Mouse (Mus musculus) lung, postnatal 4 days (tissue): ENCODE measurements around the gene Mfrp.
A peak's percentile ranks its signal among the peaks of the same experiment; 100 is the strongest.

Source experiments
- DNase-seq, 2 experiments: peaks; one replicate each; pipeline ENCODE4 v3.0.0; 2021

Mfrp gene

DNA sequence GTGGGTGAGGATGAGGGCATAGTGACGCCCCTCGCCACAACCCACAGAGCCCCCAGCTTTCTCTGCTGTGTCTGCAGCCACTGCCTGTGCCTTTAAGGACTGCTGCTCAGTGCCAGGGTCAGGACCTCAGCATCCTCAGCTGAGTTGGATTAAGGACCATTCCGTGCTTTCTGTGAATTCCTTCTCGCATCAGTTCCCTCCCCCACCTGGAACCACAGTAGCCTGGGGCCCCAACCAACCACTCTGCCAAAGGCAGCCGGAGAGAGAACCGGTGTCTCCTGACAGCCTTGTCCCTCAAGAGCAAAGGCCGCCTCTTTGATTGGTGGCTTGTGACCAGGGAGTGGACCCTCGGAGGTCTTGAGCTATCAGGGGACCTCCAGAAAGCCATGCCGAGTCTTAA is at the start of gene Mfrp:
Mfrp (plus strand) TSS at position 240 of the 400 bp plus-strand sequence.
- no peak for DNase-seq

DNA sequence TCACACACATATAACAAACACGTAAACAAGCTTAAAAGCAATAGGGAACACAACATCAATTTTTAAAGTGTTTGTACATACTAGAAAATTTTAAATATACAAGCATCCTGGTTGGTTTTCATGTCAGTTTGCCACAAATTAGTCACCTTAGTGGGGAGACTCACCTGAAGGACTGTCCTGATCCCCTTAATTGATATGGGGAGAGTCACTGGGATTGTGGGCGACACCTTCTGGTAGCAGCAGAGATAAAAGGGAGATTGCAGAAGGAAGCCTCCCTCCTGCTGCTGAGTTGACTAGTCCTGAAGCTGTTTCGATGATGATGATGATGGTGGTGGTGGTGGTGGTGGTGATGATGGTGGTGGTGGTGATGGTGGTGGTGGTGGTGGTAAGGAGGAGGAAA is 48.7 kb upstream of the Mfrp start:
- DNase-seq, result no peak

DNA sequence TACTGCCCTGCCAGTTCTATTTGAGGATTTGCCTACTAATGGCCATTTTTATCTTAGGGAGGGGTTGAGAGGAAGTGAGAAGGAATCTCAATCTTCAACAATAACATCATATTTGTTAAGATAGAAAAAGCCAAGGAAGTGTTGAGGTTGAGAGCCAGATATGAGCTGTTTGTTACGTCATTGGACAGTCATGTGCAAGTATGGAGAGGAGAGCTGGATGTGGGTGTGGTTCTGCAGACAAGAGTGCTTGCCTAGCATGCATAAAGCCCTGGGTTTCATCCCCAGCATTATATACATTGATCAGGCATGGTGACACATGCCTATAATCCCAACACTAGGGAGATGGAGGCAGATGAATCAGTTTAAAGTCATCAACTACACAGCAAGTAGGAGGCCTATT is 47.6 kb upstream of the Mfrp start:
- no peak for DNase-seq

DNA sequence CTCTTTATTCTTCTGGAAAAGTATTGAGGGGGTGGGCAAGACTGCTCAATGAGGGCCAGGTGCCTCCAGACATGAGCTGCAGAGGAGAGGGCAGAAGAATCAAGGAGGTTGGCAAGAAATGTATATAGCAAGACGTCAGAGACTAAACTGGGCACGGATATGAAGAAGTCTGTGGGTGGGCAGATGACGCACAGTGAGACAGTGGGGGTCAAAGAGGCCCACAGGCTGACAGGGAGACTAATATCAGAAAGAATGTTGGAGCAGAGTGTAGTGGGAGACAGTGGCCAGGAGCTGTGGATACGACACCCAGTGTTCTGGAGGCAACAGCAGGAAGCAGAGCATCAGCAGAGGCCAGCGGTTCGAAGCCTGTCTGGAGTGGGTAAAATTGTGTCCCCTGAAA is 42.9 kb upstream of the Mfrp start:
- no peak for DNase-seq

DNA sequence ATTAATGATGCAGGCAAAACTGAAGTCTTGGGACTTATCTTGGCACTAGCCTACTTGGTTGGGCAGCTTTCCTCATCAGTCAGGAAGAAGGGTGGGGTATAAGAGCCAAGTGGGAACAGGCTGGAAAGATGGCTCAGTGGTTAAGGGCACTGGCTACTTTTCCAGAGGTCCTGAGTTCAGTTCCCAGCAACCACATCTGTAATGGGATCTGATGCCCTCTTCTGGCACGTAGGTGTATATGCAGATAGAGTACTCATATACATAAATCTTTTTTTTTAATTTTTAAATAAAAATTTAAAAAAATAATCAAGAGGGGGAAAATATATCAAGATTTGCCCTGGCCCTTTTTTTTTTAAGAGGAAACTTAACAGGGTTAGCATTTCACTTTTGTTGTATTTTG is 36.4 kb upstream of the Mfrp start:
- DNase-seq, result no peak

DNA sequence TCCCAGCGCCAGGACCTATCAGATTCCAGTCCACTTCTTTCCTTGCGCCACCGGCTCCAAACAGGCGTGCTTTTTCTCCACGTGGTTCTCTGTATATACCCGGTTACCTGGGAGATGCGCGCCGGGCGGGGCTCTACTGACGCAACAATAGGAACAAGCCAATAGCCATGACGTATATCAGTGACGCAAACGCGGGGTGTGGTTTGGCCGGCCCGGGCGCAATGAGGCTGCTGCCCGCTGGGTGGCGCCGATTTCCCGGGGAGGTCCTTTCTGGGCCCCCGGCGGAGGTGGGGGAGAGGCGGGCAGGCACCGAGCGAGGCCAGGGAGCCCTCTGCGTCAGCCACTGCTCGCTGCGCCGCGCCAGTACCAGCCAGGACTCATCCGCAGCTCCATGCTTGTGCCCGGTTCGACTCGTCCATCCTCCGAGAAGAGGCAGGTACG is 34.7 kb upstream of the Mfrp start, which contains the start of gene Usp2:
Usp2 (plus strand) TSS at position 237 of the 441 bp plus-strand sequence.
- peak; percentile 98 to 100 for DNase-seq

DNA sequence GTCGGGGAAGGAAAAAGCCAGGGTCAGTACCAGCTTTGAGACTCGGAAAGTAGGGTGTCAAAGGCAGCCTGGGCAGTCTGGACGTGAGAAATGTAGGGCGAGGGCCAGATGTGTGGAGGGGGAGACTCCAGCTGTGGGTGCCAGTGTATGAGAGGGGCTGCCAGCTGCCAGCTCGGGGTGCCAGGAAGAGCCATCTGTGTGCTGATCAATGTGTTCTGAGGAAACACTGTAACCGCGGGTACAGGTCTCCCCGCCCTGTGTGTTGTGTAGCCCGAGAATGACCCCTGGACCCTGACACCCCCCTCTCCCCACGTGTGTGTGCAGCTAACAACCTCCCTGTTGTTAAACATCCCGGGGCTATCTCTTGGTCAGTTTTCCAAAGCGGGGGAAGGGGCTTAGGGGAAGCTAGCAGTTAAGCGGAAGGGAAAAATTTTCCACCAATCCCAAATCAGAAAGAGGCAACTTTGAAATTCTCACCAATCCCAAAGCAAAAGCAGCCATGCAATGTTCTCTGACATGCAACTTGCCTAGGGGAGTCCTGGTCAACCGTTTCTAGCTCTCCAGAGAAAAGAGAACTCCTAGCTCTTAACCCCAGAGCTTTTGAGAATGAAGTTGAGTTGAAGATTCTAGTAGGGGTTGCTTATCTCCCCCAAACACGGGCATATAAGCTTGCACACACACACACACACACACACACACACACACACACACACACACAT is 34.1 kb upstream of the Mfrp start:
- DNase-seq, result no peak

DNA sequence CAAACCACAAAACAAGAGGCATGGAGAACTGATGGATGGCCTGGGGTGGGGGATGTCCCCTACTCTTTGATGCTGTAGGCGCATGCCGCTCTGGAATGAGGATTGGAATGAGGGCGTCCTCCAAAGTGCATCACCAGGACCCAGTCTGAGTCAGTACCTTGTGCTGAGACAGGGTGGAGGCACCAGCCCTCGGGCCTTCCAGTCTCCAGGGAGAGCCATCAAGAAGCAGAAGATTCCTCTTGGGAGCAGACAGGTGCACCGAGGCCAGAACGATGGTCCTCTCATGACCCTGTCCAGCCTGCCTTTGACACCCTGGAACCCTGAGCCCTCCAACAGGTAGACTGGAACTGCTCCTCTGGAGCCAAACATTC is 33.6 kb upstream of the Mfrp start:
- no peak for DNase-seq

DNA sequence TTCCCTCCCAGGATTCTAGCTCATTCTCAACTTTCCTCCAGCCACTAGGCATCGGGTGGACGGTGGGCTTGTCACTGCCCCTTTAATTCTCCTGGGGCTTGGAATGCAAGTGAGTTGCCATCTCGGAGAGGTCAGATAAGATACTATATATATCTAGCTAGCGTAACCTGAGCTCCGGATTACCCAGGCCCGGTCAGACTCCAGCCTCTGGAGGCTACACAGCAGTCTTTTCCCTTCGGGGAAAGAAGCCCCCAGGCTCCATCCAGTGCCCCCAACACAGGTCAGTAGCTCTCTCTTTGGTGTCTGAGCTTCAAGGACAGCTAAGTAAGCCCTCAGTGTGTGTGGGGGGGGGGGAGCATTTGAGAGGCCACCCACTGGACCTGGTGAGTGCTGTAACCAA is 32.3 kb upstream of the Mfrp start:
- DNase-seq, result no peak

DNA sequence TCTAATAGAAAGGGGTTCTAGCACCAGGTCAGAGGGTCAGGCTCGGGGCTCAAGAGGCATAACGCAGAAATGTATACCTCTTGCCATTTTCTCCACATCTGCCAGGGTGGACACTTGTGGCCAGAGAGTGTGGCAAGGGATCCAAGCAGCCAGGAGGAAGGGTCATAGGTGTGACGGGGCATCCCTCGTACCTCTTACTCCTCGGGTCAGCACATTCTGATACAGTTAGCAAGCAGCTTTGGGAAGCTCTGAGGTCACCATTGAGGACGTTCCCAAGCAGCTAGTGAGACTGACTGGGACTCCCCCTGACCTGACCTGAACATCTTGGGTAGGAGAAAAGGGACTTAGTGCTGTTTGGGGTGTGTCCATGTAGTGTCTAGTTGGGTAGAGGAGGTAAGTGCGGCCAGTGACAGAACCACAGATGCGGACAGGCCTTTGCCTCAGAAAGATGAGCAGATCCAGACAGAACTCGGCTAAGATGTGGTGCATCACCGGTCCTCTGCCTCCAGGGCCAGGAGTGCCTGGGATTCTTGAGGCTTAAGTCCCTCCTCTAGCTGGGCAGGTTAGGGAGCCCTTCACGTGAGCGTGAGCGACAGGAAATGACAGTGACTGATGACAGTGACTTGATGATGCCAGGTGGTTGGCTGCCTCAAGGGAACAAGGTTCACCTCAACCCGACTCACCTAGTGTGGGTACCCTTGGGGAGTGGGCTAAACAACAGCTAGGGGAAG is 31.3 kb upstream of the Mfrp start:
- DNase-seq, result no peak

DNA sequence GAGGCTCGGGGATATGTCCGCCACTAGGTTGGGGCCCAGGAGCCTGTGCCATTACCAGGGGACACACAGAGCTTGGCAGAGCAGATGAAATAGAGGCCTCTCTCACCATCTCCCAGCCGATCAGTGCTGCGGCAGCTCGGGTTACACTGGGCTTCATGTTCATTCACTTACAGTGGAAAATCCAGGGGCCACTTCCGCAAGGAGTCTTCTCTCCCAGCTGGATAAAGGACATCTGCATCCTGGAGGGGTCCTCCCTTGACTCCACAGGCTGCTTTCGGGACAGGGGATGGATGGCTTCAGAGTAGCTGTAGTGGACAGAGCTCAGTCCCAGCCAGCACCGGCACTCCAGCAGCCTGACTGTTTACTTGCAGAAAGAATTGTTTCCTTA is 30.7 kb upstream of the Mfrp start:
- DNase-seq, result no peak

DNA sequence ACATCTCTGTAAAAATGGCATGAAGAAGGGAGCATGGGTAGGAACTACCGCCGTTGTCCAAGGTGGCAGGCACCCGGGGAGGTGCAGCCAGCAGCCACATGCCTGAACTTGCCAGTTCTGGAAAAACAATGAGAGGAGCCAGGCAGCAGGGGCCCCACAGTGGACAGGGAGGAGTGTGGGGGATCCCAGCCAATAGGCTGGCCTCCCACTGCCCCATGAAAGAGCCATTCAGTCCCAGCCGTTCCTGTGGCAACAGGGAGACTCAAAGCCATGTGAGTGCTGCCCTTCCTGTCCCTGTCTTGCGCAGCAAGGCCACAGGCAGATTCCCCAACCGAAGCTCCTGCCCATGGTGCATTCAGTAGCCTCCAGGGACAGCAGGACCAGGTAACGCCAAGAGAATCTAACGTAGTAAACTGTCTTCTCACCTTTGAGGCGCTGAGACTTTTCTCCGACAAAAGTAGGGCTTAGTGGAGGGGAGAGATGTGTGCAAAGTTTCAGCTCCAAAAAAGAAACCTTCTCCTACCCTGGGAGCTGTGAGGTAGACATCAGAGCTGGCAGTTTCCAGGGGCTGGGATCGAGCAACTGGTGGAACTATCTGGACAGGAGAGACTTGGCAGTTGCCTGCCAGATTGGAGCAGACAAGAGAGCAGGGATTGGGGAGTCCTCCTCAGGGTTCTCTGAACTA is 29.5 kb upstream of the Mfrp start:
- no peak for DNase-seq

DNA sequence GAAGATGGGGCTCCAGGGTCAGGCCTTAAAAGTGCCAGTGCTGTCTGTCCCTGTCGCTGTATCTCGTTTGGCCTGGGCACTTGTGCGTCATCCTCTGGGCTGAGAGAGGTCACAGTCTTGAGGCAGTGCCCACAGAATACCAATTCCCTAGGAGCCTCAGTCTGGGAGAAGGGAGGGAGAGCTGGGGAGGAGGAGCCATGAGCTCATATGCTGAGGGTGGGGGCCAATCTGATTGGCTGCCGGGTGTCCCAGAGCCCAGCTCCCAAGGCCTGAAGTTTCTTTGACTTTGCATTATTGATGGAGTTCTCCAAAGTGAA is 29.0 kb upstream of the Mfrp start:
- no peak for DNase-seq

DNA sequence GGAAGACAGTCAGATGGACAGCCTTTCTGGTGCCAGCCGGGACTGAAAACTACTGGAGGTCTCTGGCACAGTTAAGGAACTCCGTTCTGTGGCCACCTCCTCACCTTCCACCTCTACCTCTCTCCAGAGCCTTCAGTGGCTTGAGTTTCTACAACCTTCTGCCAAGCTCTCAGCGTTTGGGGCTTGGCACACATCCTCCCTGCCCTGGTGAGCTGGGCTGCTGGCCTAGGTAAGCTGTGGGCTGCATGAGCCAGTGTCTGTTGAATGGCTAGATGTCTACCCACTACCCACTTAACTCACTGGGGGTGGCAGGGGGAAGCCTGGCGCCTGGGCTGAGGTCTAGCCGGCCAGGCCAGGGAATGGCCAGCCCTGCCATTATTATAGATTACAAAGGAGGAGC is 28.4 kb upstream of the Mfrp start:
- no peak for DNase-seq

DNA sequence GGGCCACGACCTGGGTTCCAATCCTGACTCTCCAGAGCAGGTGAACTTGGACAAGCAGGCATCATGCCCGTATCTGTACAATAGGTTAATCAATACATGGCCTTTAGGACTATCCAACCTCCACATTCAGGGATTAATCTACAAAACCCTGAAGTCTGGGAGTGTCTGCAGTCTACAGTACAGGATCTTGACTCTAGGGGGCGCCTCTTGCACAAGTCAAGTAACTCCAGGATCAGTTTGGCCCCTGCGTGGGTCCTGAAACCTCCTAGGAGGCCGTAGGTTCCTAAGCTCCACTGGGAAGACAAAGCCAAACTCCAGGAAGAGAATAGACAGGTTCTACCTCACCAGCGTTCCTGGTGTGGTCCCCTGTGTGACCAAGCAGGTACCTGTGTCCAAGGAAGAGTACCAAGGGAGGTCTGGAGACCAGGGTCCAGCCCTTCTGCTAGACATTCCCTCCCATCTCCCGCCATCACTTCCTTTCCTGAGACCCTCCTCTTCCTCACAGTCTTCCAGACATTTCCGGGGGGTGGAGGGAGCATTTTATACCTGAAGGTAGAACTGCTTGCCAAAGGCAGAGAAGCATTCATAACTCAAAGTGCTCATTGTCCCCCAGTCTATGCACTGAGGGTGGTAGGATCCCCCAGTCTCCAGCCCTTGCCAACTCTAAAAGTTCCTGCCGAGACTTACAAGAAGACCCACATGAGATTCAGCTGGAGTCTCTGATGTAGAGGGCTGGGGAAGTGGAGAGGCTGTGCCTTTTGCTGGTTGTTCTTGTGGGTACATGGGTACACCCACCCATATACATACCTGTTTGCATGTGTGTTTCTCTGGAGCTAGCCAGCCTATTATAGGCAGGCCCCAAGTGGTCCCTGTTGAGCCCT is 26.9 kb upstream of the Mfrp start:
- DNase-seq, result no peak

DNA sequence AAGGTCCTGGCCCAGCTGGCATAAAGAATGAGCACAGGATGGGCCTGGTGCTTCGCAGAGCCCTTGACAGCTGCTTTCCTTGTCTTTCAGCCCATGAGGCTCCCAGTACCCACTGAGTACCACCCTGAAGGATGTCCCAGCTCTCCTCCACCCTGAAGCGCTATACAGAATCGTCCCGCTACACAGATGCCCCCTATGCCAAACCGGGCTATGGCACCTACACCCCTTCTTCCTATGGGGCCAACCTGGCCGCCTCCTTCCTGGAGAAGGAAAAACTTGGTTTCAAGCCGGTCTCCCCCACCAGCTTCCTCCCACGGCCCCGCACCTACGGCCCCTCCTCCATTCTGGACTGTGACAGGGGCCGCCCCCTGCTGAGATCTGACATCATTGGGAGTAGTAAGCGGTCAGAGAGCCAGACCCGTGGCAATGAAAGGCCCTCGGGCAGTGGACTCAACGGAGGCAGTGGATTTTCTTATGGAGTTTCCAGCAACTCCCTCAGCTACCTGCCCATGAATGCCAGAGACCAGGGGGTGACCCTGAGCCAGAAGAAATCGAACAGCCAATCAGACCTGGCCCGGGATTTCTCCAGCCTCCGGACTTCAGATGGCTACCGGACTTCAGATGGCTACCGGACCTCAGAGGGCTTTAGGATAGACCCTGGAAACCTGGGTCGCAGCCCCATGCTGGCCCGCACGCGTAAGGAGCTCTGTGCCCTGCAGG is 26.1 kb upstream of the Mfrp start:
- DNase-seq, result no peak

DNA sequence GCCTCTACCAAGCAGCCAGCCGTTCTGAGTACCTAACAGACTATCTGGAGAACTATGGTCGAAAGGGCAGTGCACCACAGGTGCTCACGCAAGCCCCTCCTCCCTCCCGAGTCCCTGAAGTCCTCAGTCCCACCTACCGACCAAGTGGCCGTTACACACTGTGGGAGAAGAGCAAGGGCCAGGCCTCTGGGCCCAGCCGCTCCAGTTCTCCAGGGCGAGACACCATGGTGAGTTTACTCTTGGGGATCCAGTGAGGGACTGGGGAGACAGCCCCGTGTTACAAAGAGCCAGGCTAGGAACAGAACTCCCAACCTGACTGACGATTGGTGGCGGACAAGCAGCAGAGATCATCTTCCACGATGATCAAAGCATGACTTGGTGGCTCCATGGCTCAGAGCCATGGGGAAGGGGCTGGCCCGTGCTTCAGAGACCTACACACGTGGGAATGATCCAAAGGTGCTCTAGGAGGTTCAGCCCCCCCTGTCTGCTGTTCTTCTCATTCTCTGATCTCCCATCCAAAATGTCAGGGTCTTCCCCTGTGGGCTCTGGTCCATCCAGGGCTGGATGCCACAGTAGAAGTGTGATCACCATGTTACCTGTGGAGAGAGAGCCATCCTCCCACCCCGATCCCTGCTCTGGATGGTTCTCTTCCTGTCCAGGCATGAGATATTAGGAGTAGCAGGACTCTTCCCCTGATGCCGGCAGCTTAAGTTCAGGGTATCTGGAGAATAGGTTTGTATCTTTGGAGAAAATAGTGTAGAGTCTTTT is 25.3 kb upstream of the Mfrp start:
- no peak for DNase-seq

DNA sequence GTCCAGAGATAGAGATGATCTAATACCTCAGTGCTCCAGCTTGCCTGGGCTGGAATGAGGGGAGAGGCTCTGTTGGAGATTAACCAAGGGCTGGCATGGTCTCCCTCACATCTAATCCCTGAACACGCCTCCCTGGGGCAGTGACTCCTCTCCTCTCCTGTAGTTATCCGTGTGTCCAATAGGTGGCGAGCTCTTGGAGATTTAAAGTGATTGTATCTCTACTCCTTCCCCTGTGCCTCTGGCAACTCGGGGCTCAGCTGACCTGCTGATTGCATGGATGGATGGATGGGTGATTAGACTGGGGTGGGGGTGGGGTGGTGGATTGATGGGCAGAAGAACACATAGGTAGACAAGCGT is 24.8 kb upstream of the Mfrp start:
- peak in 1 of 2 experiments; percentile 65 for DNase-seq

DNA sequence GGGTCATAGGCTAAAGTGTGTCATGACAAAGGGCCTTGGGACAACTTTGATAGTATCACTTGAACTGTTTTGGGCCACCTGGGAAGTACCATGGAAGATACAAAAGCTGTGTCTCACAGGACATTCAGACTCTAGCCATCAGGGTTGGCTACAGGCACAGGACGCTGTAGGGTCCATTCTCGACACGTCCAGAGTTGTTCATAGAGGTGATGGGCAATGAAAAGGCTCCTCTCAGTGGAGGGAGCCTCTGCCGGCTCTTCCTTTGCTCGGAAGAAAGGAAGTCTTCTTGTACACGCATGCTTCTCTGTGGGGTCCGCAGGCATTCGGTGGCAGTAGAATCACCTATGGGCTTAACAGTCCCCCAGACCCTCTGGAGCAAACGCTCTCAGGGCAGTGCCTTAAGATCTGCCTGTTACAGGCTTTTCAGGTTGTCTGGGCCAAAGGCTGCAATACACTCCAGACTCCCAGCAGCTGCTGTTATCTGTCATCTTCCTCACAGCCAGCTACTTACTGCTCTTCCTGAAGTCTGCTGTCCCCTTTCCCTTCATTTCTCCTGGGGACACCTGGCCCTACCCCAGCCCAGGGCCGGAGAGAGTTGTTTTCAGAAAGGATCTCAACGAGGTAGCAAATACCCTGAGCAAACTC is 24.1 kb upstream of the Mfrp start:
- no peak for DNase-seq

DNA sequence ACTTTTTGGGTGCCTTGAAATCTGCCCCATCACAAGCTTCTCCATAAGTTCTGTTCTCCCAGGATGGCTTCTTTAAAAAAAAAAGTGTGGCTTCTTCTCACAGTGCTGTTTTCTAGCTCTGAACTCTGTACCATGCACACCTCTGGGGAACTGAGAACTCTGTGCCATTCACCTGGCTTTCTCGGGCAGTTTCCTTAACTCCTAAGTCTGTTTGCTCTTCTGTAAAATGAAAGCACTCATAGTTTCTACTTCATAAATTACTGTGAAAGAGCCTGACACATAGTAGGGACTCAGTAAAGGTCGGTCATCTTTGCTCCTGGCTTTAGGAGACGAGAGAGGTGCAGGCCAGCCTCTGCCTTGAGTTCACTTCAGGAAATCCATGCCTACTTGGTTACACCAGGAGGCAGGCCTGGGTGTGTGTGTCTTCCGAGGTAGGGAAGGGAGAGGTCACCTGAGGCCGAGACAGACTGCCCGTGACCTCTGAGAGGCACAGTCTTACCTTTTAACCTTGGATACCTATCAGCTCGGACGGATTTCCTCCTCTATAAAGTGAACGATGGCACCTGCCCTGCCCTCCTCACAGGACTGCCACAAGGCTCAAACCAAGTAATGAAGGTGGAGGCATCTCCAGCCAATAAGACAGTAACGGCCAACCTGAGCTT is 23.3 kb upstream of the Mfrp start:
- DNase-seq, result no peak
